Mouse (Mus musculus): ENCODE data around the gene Lemd1. TPM values are rescaled to one million over a fixed set of nuclear protein-coding genes. Genes with fewer than 3 reads are reported as not detected.

The Lemd1 gene
- polyA plus RNA-seq, 1 experiment from 2014 or later, result 1.3 TPM

DNA sequence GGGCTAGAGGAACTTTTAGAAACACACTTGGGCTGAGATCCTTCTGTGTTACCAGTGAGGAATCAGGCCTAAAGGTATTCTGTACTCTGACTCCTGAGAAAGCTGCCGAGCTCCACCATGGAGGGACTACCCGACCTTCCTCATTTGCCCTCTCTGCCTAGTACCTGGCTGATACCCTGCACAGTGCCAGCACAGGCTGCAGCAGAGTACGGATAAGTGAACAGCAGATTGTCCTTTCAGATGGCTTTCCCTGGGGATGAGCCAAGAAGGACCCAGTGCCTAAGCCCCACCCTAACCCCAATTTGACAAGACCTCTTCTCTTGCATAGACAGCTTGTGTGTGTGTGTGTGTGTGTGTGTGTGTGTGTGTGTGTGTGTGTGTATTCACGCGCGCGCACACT, 117.4 kb downstream of the Lemd1 start:
- Histone ChIP-seq H3K36me3 (no peaks in the 10 kb centered on the region), H3K9me3 (replicated peaks) (no peaks in the 10 kb centered on the region), H3K27ac (no peak overlapping the region), H3K4me1 (peaks cover 34% of the 10 kb centered on the region), H3K27me3 (ENCODE audit: low read depth, poor library complexity, severe bottlenecking) (peaks cover 21% of the 10 kb centered on the region; the same call in 1 of the 2 replicates), H3K4me3 (no peak overlapping the region)
- no peak for DNase-seq (ENCODE audit: low spot score)
- WGBS, result 89% methylated on average over 7 of the region's 7 CpGs

MicroRNAs encoded within 50 kb of the gene (microRNA counts, 519-probe panel; counts per million panel counts)
- 3,182 counts per million, percentile 75 among the panel's probes with 10 or more counts for microRNA mmu-miR-135b

Small RNA genes lying within 50 kb of the gene (microRNA-seq; reads per million reads assigned to microRNA genes)
- 805 reads per million, percentile 71 among the genes with 10 or more reads in this experiment for gene Mir135b

Other genes starting within 250 kb of the Lemd1 start
- 1.7 and 2.0 TPM in 2 replicates for gene Slc45a3, start 228.5 kb upstream of the Lemd1 start, polyA plus RNA-seq (2016; fragmentation: Nextera tagmentation; extraction: Ambion mirVana)
- gene Elk4, start 183.8 kb upstream of the Lemd1 start, polyA plus RNA-seq (2016; fragmentation: Nextera tagmentation; extraction: Ambion mirVana), result 10.6 and 15.2 TPM in 2 replicates
- 9.5 and 13.4 TPM in 2 replicates for gene Mfsd4a, start 123.4 kb upstream of the Lemd1 start, polyA plus RNA-seq (2016; fragmentation: Nextera tagmentation; extraction: Ambion mirVana)
- 3.7 TPM in 2 replicates for gene Cdk18, start 51.7 kb upstream of the Lemd1 start, polyA plus RNA-seq (2016; fragmentation: Nextera tagmentation; extraction: Ambion mirVana)
- 0.64 and 0.65 TPM in 2 replicates for gene AC124108.1, start within 50 bp of the Lemd1 start, polyA plus RNA-seq (2016; fragmentation: Nextera tagmentation; extraction: Ambion mirVana)
- gene Gm10188, start 38.3 kb downstream of the Lemd1 start, polyA plus RNA-seq (2016; fragmentation: Nextera tagmentation; extraction: Ambion mirVana), result not detected in 2 replicates
- not detected in 2 replicates for gene Klhdc8a, start 107.2 kb downstream of the Lemd1 start, polyA plus RNA-seq (2016; fragmentation: Nextera tagmentation; extraction: Ambion mirVana)
- 0.84 and 0.92 TPM in 2 replicates for gene Nuak2, start 124.7 kb downstream of the Lemd1 start, polyA plus RNA-seq (2016; fragmentation: Nextera tagmentation; extraction: Ambion mirVana)
- 7.6 and 8.0 TPM in 2 replicates for gene Tmcc2, start 199.8 kb downstream of the Lemd1 start, polyA plus RNA-seq (2016; fragmentation: Nextera tagmentation; extraction: Ambion mirVana)
- gene Dstyk, start 226.1 kb downstream of the Lemd1 start, polyA plus RNA-seq (2016; fragmentation: Nextera tagmentation; extraction: Ambion mirVana), result 13.3 and 15.9 TPM in 2 replicates

All from limb, embryonic 10.5 days (tissue).